Mouse (Mus musculus) testis, adult 2 months (tissue): Measurements from ENCODE around the gene Ptpra.

ENCODE experiments used
- CTCF ChIP-seq: fragments of 200-500 bp; IDR thresholded peaks from 2 replicates; pipeline ENCODE4 v1.5.1; 2012; ENCODE audit warnings: low read depth, mild to moderate bottlenecking, inconsistent platforms, low read length, moderate library complexity; ENCODE audit not compliant: control insufficient read depth, insufficient read depth, insufficient replicate concordance
- POLR2A ChIP-seq: fragments of 200-500 bp; IDR thresholded peaks from 2 replicates; pipeline ENCODE4 v1.6.1; 2012; ENCODE audit warnings: low read depth, mild to moderate bottlenecking, inconsistent platforms, low read length, moderate library complexity; ENCODE audit not compliant: control insufficient read depth

GRCm38 (mm10) chr2:130501556-130501955 is 51.5 kb downstream of the Ptpra start:
- TF ChIP-seq CTCF (no peak), POLR2A (no peak)
